Mouse (Mus musculus) forebrain, postnatal 0 days (tissue): ENCODE measurements around the gene Defb23. TPM values are rescaled to one million over a fixed set of nuclear protein-coding genes. Genes with fewer than 3 reads are reported as not detected.

Source experiments
- ATAC-seq: fragments of 200-750 bp; cut with Nextera tagmentation; 2 replicates; pipeline ENCODE4 v1.8.0; 2017; ENCODE audit warnings: mild to moderate bottlenecking, moderate library complexity
- DNase-seq: peaks from one replicate; pipeline ENCODE4 v3.0.0-alpha.2; 2015
- H3K27ac ChIP-seq: fragments of 300-500 bp; sonication (generic); 2 replicates; pipeline ENCODE4 v1.5.1; 2014; ENCODE audit warnings: low read depth, mild to moderate bottlenecking, antibody characterized with exemption, low read length, moderate library complexity, mixed read lengths
- H3K27me3 ChIP-seq: fragments of 300-500 bp; sonication (generic); 2 replicates; pipeline ENCODE4 v1.6.1; 2014; ENCODE audit warnings: mild to moderate bottlenecking, low read length, mixed read lengths; ENCODE audit not compliant: insufficient read depth
- H3K36me3 ChIP-seq: fragments of 300-500 bp; sonication (generic); 2 replicates; pipeline ENCODE4 v1.6.1; 2014; ENCODE audit warnings: mild to moderate bottlenecking, moderate library complexity; ENCODE audit not compliant: insufficient read depth
- H3K4me1 ChIP-seq: fragments of 300-500 bp; sonication (generic); 2 replicates; pipeline ENCODE4 v1.6.1; 2014; ENCODE audit warnings: antibody characterized with exemption; ENCODE audit not compliant: insufficient read depth
- H3K4me2 ChIP-seq: fragments of 300-500 bp; sonication (generic); 2 replicates; pipeline ENCODE4 v1.6.1; 2014; ENCODE audit warnings: low read depth, mild to moderate bottlenecking, moderate library complexity
- H3K4me3 ChIP-seq: fragments of 300-500 bp; sonication (generic); 2 replicates; pipeline ENCODE4 v1.5.1; 2014; ENCODE audit warnings: low read depth, low read length, mixed read lengths
- H3K9ac ChIP-seq: fragments of 300-500 bp; sonication (generic); 2 replicates; pipeline ENCODE4 v1.6.1; 2014; ENCODE audit warnings: mild to moderate bottlenecking
- H3K9me3 ChIP-seq: fragments of 300-500 bp; sonication (generic); 2 replicates; pipeline ENCODE4 v1.6.1; 2016; ENCODE audit warnings: low read length
- CTCF ChIP-seq: sonication (generic); IDR thresholded peaks from 2 replicates; pipeline ENCODE4 v1.5.1; 2016; ENCODE audit warnings: antibody characterized with exemption, control low read depth, low read depth
- WGBS: fragments of 180-500 bp; shearing (Covaris S2); extraction: QIAGEN DNeasy Blood & Tissue Kit; methylation state at CpG from one replicate; pipeline ENCODE4 v1.1.7; 2014; 5-methylcytosine and 5-hydroxymethylcytosine counted together
- polyA plus RNA-seq: library from polyadenylated mRNA; unstranded; fragments of >200 nt; fragmentation: Nextera tagmentation; extraction: Ambion mirVana; gene quantifications from 2 replicates; pipeline ENCODE4 v1.2.1, GENCODE M21; 2015
- total RNA-seq: library from RNA; depleted of rRNA; stranded (reverse); fragments of >200 nt; gene quantifications from 2 replicates; pipeline ENCODE4 v1.2.3, GENCODE M21; 2014; rRNA removed

The Defb23 gene
- total and polyA plus RNA-seq, 2 experiments from 2014 or later, result not detected

DNA sequence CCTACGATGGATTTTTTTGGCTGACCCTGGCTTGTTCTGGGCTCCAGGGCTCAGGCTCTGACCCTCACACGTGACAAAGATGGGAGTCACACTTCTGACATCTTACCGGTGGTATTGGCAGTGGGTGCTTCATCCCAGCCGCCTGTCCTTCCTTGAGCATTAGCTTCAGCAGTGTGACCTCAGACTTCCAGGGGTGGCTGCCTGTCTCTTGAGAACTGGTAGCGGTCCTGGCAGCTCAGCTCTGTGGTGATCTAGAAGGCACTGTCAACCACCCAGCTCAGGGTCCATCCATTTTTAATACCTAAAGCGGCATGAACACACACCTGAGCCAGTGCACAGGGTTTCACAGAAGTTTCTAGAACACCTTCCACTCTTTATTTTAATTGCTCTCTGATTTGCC lies 54.6 kb downstream of the Defb23 start:
- no peak overlapping the region for H3K9ac ChIP-seq
- H3K4me1 ChIP-seq, result peaks cover 18% of the 10 kb centered on the region
- no peaks in the 10 kb centered on the region for H3K27me3 ChIP-seq
- H3K27ac ChIP-seq, result no peak overlapping the region
- no peak for TF ChIP-seq CTCF
- DNase-seq (no peak), ATAC-seq (no peak)
- H3K36me3 ChIP-seq, result no peaks in the 10 kb centered on the region
- no peaks in the 10 kb centered on the region for H3K9me3 ChIP-seq
- H3K4me2 ChIP-seq, result no peak overlapping the region
- WGBS, result 84% methylated on average over 6 of the region's 6 CpGs
- H3K4me3 ChIP-seq, result no peak overlapping the region

Other genes with a start within 250 kb of the Defb23 start
- gene Csnk2a1, start 237.8 kb downstream of the Defb23 start, total RNA-seq, result 193 and 219 TPM in 2 replicates
- 98.1 and 112 TPM in 2 replicates for gene Csnk2a1, start 237.8 kb downstream of the Defb23 start, polyA plus RNA-seq
- 40.2 and 51.8 TPM in 2 replicates for gene Tbc1d20, start 170.8 kb downstream of the Defb23 start, total RNA-seq
- 24.4 and 27.2 TPM in 2 replicates for gene Tbc1d20, start 170.8 kb downstream of the Defb23 start, polyA plus RNA-seq
- 105 and 108 TPM in 2 replicates for gene Rbck1, start 132.0 kb downstream of the Defb23 start, total RNA-seq
- 88.9 and 90.7 TPM in 2 replicates for gene Rbck1, start 132.0 kb downstream of the Defb23 start, polyA plus RNA-seq
- gene Trib3, start 120.6 kb downstream of the Defb23 start, total RNA-seq, result 2.0 and 2.2 TPM in 2 replicates
- 1.3 and 1.4 TPM in 2 replicates for gene Trib3, start 120.6 kb downstream of the Defb23 start, polyA plus RNA-seq
- 30.9 and 43.7 TPM in 2 replicates for gene Nrsn2, start 88.0 kb downstream of the Defb23 start, total RNA-seq
- gene Nrsn2, start 88.0 kb downstream of the Defb23 start, polyA plus RNA-seq, result 32.0 and 52.1 TPM in 2 replicates
- gene Sox12, start 66.6 kb downstream of the Defb23 start, total RNA-seq, result 47.1 and 47.8 TPM in 2 replicates
- 10.0 and 11.9 TPM in 2 replicates for gene Sox12, start 66.6 kb downstream of the Defb23 start, polyA plus RNA-seq
- gene Zcchc3, start 49.6 kb downstream of the Defb23 start, total RNA-seq, result 10.5 and 16.4 TPM in 2 replicates
- gene Zcchc3, start 49.6 kb downstream of the Defb23 start, polyA plus RNA-seq, result 13.5 and 15.4 TPM in 2 replicates
- 2.3 and 5.0 TPM in 2 replicates for gene 6820408C15Rik, start 49.0 kb downstream of the Defb23 start, total RNA-seq
- 5.6 and 6.4 TPM in 2 replicates for gene 6820408C15Rik, start 49.0 kb downstream of the Defb23 start, polyA plus RNA-seq
- not detected in 2 replicates for gene Defb20, start 12.4 kb upstream of the Defb23 start, total RNA-seq
- not detected in 2 replicates for gene Defb20, start 12.4 kb upstream of the Defb23 start, polyA plus RNA-seq
- gene Defb22, start 25.5 kb upstream of the Defb23 start, total RNA-seq, result not detected in 2 replicates
- not detected in 2 replicates for gene Defb22, start 25.5 kb upstream of the Defb23 start, polyA plus RNA-seq
- not detected in 2 replicates for gene Defb26, start 47.1 kb upstream of the Defb23 start, total RNA-seq
- gene Defb26, start 47.1 kb upstream of the Defb23 start, polyA plus RNA-seq, result not detected in 2 replicates
- not detected in 2 replicates for gene Defb28, start 53.6 kb upstream of the Defb23 start, total RNA-seq
- gene Defb28, start 53.6 kb upstream of the Defb23 start, polyA plus RNA-seq, result not detected in 2 replicates
- not detected in 2 replicates for gene Defb29, start 75.5 kb upstream of the Defb23 start, total RNA-seq
- gene Defb29, start 75.5 kb upstream of the Defb23 start, polyA plus RNA-seq, result not detected in 2 replicates
- gene Gm17416, start 104.7 kb upstream of the Defb23 start, total RNA-seq, result not detected in 2 replicates
- not detected in 2 replicates for gene Gm17416, start 104.7 kb upstream of the Defb23 start, polyA plus RNA-seq
- not detected in 2 replicates for gene Defb21, start 108.1 kb upstream of the Defb23 start, total RNA-seq
- not detected in 2 replicates for gene Defb21, start 108.1 kb upstream of the Defb23 start, polyA plus RNA-seq
- not detected in 2 replicates for gene Defb19, start 115.7 kb upstream of the Defb23 start, total RNA-seq
- gene Defb19, start 115.7 kb upstream of the Defb23 start, polyA plus RNA-seq, result not detected in 2 replicates
- not detected in 2 replicates for gene Defb45, start 134.8 kb upstream of the Defb23 start, total RNA-seq
- not detected in 2 replicates for gene Defb45, start 134.8 kb upstream of the Defb23 start, polyA plus RNA-seq
- gene Defb36, start 139.7 kb upstream of the Defb23 start, total RNA-seq, result not detected in 2 replicates
- gene Defb36, start 139.7 kb upstream of the Defb23 start, polyA plus RNA-seq, result not detected in 2 replicates
- not detected in 2 replicates for gene Defb25, start 158.4 kb upstream of the Defb23 start, total RNA-seq
- not detected in 2 replicates for gene Defb25, start 158.4 kb upstream of the Defb23 start, polyA plus RNA-seq
- gene Rem1, start 162.3 kb upstream of the Defb23 start, total RNA-seq, result 0.46 and 2.7 TPM in 2 replicates
- gene Rem1, start 162.3 kb upstream of the Defb23 start, polyA plus RNA-seq, result 0.44 and 0.53 TPM in 2 replicates
- 121 and 177 TPM in 2 replicates for gene H13, start 204.8 kb upstream of the Defb23 start, total RNA-seq
- 165 and 166 TPM in 2 replicates for gene H13, start 204.8 kb upstream of the Defb23 start, polyA plus RNA-seq
- 21.5 and 30.8 TPM in 2 replicates for gene Mcts2, start 222.4 kb upstream of the Defb23 start, total RNA-seq
- 26.6 and 29.9 TPM in 2 replicates for gene Mcts2, start 222.4 kb upstream of the Defb23 start, polyA plus RNA-seq